Mouse (Mus musculus) granulocyte monocyte progenitor cell, adult 5-6 weeks (primary cell): Measurements from ENCODE around the gene Nfix. TPM values are rescaled to one million over a fixed set of nuclear protein-coding genes. Genes with fewer than 3 reads are reported as not detected.

Source experiments
- ATAC-seq: replicated peaks from 2 replicates; pipeline ENCODE4 v1.8.0; 2016; ENCODE audit warnings: mild to moderate bottlenecking, moderate TSS enrichment, inconsistent platforms; ENCODE audit not compliant: poor library complexity, severe bottlenecking
- total RNA-seq, 2 experiments: library from RNA; stranded (forward) in 1 of 2; stranded (reverse) in 1 of 2; fragments of 200-712, 200-1000 nt in 1 of 2; fragments of >200 nt in 1 of 2; fragmentation: Nextera tagmentation in 1 of 2; gene quantifications; 2 replicates each; pipeline ENCODE4 v1.2.3; 2014 to 2017

The Nfix gene
- total RNA-seq, 2 experiments from 2014 or later: 12.8 to 25.7 TPM

DNA sequence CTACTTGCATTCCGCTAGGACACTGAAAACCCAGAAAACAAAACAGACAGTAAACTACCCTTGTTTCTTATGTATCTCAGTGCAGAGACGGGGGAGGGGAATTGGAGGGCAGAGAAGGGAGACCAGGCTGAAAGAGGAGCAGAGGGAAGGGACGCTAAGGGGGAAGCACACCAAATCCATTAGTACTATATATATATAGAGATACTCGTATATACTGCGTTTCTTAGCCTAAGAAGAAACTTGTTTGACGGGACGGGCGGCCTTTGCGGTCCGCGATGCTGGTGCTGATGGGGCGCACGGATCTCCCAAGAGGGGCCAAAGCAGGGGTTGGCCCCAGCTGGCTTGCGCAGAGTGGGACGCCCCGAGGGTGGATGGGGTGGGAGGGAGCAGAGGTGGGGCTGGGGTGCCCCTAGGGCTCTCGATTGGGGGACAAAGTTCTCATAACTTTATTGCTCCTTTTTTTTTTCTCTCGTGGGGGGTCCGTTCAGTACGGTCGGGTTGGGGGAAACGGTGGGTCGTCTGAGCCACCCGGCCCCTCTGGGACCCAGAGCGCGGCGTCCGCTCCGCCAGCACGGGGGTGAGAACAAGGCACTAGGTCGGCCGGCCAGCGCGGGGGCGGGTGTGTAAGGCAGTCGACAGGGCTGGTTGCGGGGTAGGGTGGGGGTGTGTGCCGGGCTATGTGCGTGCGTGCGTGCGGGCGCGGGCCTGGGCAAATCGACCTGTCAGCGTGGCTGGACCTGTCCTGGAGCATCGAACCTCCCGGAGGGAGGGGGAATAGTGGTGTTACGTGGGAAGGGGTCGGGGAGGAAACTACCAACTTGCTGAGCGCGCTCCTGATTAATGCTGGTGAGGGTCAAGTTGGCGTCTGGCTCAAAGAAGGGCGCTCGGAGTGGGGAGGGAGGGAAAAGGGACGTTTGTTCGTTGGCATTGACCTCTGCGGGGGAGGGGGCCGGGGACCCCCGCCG lies 95.0 kb downstream of the Nfix start:
- ATAC-seq: no peak

- ATAC-seq: no peak
These were observed 95.8 kb downstream of the Nfix start for GRCm38 (mm10) chr8:84704356-84704755.

GRCm38 (mm10) chr8:84703466-84704249 lies 96.5 kb downstream of the Nfix start:
- ATAC-seq: no peak

DNA sequence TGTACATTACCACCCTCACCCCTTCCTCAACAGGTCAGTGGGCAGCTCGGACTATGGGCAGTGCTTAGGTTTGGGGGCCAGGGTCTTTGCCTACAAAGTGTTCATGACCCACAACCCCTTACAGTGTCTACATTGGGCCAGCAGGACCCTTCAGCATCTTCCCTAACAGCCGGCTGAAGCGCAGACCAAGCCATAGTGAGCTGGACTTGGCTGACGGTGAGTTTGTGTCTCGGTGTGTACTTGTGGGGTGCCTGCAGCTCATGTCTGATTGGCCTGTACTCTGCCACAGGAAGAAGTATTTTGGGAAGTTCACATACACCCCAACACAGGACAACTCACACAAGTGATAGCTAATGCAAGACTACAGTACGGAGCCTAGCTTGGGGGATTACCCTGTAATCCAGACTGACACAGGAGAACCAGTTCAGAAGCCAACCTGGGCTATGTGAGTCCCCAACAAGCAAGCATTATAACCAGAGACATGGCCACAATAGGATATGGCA lies 97.1 kb downstream of the Nfix start:
- ATAC-seq: no peak

DNA sequence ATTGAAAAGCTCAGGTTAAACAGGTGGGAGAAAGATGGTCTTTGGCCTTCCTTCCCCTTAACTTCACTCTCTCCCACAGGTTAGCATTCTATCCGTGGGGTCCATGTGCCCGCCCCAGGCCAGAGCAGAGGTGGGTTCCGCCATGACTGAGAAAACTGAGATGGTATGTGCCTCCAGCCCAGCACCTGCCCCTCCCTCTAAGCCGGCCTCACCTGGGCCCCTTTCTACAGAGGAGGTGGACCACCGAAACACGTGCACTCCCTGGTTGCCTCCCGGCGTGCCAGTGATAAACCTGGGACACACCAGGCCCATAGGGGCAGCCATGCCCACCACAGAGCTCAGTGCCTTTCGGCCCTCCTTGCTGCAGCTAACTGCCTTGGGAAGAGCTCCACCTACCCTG lies 97.6 kb downstream of the Nfix start:
- ATAC-seq: no peak

DNA sequence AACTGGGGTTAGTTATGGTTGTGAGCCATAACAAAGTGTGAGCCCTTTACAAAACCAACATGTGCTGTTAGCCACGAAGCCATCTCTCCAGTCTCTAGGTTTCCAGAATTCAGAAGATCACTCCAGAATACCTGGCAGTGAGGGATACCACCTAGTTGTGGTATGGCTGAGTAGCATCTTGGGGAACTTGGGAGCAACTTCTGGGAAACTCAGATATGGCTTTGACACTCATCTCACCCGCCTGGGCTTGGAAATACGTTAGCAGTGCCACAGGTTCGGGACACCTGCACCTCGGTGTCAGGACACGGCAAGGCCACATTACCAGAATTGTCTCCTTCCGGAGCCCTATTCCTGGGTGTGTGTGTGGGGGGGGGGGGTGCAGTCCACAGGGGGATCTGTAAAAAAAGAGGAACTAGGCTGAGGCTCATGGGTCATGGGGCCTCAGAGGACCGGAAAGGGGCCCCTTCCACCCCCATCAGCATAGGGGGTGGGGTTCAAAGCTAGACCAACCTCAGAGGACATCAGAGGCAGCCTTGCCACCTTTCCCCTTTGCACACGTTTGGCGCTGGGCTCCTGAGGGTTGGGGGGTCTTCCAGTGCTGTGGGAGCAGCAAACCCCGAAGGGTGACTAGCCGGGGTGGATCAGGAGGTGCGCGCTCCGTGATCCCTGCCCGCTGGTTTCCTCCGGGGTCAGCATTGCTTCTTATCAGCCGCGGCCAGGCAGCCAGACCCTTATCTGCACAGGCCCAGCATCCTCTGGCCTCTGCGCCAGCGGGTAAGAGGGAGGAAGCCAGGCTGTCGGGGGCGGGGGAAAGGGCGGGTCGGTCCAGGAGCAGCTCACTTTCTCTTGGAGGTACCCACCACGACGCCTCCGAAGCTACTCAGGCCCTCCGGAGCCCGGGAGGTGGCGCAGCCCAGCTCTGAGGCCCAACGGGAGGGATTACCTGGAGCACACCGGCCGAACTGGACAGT lies 98.9 kb downstream of the Nfix start, which contains the start of gene Lyl1:
TSS of gene Lyl1 (plus strand) at position 517 of the 971 bp plus-strand sequence.
- peak; percentile 48 for ATAC-seq

DNA sequence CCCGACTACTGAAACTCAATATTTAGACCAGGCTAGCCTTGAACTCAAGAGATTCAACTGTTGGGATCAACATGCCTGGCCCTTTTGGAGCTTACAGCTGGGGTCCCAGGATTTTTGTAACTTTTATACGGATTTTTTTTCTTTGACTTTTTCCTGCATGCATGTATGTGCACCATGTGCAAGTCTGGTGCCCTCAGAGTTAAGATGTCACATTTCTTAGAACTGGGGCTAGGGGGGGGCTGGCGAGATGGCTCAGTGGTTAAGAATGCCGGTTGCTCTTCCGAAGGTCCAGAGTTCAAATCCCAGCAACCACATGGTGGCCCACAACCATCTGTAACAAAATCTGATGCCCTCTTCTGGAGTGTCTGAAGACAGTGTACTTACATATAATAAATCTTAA lies 99.6 kb downstream of the Nfix start:
- no peak for ATAC-seq

- peak; percentile 52 for ATAC-seq
These were observed 100.3 kb downstream of the Nfix start for GRCm38 (mm10) chr8:84699861-84700322.

DNA sequence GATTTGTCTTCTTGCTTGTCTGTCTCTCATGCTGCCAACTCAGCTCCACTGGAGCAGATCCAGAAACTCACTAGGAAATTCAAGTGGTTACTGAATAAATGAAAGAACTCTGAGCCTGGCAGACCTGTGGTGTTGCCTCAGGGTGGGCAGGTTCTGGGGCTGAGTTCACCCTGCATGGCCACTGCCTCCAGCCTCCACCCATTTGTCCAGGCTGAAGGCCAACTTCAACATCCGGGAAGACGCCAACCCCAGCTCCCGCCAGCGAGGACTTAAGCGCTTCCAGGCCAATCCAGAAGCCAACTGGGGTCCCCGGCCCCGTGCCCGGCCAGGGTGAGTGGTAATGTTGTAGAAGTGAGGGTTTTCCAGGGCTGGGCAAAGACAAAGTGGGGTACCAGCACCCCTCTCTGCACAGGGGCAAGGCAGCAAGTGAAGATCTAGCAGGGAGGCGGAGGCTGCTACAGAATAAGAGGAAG lies 101.2 kb downstream of the Nfix start:
- ATAC-seq: no peak

- ATAC-seq: no peak
These were observed 101.9 kb downstream of the Nfix start for GRCm38 (mm10) chr8:84698288-84698687.

DNA sequence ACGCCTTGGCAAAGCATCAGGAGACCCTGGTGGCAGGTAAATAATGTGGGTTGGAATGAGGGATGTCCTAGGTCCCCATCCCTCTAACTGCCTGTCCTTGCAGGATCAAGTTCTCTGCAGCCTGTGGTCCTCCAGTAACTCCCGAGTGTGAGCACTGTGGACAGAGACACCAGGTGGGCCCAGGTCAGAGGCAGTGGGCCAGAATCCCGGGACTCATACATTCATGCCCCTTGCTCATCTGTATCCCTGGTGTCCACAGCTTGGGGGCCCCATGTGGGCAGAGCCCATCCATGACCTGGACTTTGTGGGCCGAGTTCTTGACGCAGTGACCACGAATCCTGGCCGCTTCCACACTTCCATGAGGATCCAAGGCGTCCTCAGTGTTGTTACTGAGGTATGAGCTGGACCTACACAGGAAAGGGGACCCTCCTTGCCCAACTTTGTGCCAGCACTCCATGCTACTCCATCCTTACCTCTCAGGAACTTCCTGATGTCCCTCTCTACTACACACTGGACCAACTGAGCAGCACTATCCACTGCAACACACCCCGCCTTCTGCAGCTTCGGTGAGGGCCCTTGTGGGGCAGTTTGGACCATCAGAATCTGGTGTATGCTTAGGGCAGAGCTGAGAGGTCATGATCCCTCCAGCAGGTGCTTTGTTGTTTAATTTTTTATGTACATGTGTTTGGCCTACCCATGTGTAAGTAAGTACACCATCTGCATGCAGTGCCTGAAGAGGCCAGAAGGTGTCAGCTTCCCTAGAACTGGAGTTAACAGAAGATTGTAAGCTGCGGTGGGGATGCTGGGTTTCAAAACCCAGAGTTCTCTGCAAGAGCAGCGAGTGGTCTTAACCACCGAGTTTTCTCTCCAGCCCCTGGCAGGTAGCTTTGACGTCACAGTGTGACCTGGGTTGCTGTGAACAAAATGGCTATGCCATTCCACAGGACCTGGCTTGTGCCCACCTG lies 102.7 kb downstream of the Nfix start:
- peak; percentile 15; the same call in 1 of the 2 replicates for ATAC-seq

- ATAC-seq: no peak
These were observed 105.0 kb downstream of the Nfix start for GRCm38 (mm10) chr8:84695140-84695539.

DNA sequence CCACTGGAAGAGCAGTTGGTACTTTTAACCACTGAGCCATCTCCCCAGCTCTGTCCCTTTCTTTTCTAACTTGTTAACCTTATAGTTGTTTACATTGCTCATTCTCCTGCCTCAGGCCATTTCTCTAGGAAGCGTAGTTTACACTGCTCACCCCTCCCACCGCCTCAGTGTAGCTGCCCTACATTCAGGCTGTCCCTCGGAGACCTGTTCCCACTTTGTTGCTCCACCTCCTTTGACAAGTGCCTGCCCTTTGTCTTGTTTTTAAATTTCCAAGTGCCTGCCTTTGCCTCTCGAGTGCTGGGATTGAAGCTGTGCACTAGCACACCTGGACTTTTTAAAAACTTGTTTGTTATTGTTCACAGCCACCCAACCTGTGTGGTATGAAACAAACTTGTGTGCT lies 106.8 kb downstream of the Nfix start:
- no peak for ATAC-seq

DNA sequence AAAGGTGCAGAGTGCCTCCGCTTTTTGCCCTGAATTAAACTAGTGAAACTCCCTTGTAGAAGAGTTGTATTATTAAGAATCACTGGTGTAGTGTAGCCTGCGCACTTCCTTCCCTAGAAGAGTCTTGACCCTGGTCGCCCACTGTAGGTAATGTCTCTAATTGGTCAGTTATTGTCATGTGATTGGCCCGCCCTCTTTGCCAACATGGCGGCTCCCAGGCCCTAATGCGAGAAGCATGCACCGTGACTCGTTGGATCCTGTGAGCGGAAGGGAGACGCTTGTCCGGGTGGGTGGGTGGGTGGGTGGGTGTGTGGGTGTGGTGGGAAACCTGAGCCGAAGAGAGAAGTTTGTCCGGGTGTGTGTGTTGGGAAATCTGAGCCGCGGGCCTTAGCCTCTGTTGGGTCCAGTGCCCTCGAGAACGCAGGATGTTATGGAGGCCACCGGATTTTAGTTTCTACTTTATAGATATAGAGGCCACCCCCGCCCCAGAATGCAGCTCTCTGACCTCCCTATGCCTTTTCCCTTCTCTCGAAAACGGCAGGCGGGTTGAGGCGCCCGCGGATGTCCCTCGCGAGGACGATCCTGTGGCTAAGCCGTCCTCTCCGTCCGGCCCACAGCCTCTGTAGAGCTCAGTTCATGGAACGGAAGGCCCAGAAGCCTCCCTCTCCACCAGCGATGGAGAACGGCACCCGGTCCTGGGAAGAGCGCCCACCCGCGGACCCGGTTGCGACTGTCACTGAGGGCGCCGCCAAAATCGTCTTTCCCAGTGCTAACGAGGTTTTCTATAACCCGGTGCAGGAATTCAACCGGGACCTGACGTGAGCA lies 110.8 kb downstream of the Nfix start:
- peak; percentile 82 for ATAC-seq

DNA sequence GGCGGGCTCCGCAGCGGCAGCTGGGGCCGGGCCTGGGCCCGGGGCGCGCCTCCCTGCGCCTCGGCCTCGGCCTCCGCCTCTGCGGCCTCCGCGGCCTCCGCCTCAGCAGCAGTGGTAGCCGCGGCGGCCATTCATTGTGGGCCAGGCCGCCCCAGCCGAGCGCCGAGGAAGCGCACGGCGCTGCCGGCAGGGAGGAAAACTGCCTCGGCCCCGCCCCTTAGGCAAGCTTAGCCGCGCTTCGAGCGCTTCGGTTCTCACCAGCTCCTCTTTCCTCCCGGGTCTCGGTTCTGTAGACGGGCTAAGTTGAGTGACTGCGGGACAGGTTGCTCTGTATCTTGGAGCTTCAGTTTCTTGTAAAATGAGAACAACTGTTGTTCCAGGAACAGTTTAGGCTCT lies 112.4 kb downstream of the Nfix start, which contains the start of gene Nacc1:
TSS of gene Nacc1 (minus strand) at position 158 of the 396 bp plus-strand sequence.
- peak; percentile 70 for ATAC-seq

DNA sequence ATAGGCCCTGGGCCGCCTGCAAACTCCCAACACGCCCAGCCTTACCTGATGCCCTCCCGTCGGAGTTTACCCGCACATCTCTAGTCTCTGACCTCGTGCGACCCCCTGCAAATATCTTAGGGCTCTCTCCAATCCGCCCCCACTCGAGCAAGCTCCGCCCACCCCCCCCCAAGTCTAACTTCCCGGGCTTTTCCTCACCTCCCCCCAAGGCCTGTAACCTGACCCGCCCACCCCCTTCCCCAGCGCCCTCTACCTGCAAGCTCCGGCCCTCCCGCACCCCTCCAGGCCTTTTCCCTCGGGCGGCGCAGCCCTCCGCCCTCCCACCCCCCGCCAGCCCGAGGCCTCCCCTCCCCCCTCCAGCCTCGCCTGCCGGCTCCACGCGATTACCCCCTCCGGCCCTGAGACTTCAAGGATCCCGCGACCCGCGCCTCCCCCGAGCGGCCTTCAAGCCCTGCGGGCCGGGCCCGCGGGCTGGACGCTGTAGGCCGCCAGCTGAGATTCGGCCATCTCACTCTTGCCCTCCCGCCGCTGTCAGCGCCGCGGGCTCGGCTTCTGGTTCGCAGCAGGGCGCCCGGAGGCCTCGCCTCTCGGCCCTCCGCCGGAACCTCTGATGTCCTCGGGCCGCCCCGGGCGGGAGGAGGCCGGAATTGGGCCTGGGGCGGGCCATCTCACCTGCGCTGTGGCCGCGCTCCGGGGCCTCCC lies 113.0 kb downstream of the Nfix start:
- peak; percentile 6 for ATAC-seq
